Mouse (Mus musculus): ENCODE results near the gene Robo3. TPM values are rescaled to one million over a fixed set of nuclear protein-coding genes. Genes with fewer than 3 reads are reported as not detected.

The Robo3 gene
- polyA plus RNA-seq, 1 experiment, result 1.9 TPM

DNA sequence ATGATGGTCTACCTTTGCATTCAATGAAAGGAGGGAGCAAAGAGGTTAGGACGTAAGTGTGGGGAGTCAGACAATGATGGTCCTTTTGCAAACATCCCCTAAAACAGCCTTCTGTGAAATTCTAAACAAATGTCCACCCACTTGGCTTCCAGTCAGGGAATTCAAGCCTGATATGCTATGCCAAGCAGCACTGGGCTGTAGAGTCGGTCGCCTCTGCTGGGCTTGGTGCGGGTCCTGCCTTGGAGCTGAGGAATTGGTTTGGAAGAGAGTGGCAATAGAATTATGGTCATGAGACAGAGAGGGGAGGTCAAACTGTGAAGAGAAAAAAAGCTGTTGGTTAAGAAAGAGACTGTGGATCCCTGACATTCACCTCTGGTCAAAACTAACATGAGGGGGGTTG lies 20.3 kb upstream of the Robo3 start:
- Histone ChIP-seq H3K36me3 (ENCODE audit: control insufficient read depth, insufficient read depth, low read length) (no peaks in the 10 kb centered on the region), H3K27ac (ENCODE audit: insufficient read depth, low read depth, low read length) (no peak overlapping the region), H3K27me3 (ENCODE audit: control insufficient read depth, insufficient read depth, low read length) (peaks cover 41% of the 10 kb centered on the region), H3K4me3 (ENCODE audit: low read depth, low read length) (no peak overlapping the region), H3K4me1 (ENCODE audit: control insufficient read depth, insufficient read depth, insufficient read length, low read length) (no peaks in the 10 kb centered on the region)
- 49% methylated on average over 4 of the region's 4 CpGs for WGBS
- TF ChIP-seq POLR2A (IDR thresholded peaks at IDR 0.05; ENCODE audit: low read depth, low read length) (no peak), CTCF (IDR thresholded peaks at IDR 0.05; ENCODE audit: extremely low read depth, insufficient read length, insufficient replicate concordance, low read depth, low read length) (no peak)

DNA sequence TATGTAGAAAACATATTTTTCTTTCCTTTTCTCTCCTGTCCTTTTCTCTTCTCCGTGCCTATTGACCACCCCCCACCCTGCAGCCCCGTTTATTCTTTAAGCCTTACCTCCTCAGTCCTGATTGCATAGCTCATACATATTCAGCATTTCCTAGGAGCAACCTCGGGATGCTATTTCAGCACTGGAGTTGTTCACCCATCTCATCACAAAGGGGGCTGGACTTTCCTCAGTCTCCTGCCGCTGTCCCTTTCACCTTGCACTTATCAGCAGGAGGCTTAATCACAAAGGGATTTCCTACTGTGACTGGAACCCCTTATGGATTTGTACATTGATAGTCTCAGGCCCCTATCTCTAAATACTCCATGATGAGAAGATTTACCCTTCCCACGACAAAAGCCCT lies 19.4 kb upstream of the Robo3 start:
- no peak overlapping the region for H3K4me3 ChIP-seq (ENCODE audit: low read depth, low read length)
- H3K36me3 ChIP-seq (ENCODE audit: control insufficient read depth, insufficient read depth, low read length), result no peaks in the 10 kb centered on the region
- 2% methylated on average over 5 of the region's 5 CpGs for WGBS
- peaks cover 33% of the 10 kb centered on the region for H3K27me3 ChIP-seq (ENCODE audit: control insufficient read depth, insufficient read depth, low read length)
- no peaks in the 10 kb centered on the region for H3K4me1 ChIP-seq (ENCODE audit: control insufficient read depth, insufficient read depth, insufficient read length, low read length)
- no peak overlapping the region for H3K27ac ChIP-seq (ENCODE audit: insufficient read depth, low read depth, low read length)
- TF ChIP-seq CTCF (IDR thresholded peaks at IDR 0.05; ENCODE audit: extremely low read depth, insufficient read length, insufficient replicate concordance, low read depth, low read length) (no peak), POLR2A (IDR thresholded peaks at IDR 0.05; ENCODE audit: low read depth, low read length) (no peak)

DNA sequence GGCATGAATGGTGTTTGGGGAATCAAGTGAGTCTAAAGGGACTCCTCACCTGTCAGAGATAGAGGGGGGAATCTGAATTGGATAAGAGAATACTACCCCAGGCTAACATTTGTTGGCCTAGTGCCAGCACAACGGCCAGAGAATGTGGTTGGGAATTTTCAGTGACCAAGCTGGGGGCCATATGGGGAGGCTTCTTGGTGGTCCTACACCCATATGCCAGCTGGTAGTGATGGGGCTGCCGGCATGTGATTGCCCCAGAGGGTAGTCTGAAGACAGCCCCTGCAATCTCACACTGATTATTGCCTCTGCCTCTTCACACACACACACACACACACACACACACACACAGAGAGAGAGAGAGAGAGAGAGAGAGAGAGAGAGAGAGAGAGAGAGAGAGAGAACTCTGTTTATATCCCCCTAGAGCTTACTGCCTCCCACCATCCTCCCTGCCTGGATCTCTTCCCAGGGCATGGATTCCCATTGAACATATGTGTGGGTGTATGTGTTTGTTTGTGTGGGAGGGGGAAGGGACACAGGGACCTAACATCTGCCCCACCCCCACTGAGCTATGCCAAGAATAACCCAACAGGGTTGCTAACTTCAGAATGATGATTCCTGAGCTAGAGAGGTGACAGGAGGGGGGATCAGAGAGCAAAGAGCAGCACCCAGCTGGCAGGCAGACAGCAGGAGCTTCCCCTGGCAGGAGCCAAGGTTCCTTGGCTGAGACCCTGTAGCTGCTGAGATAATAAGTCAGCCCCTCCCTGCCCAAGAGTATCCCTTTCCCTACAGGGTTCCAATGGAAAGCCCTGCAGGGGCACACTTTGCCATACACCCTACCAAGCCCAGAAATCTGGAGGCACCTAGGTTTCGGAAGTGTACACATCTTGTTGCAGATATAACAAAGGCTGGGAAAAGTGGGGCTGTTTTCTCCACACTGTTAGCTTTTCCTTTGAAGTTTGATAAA lies 5.0 kb upstream of the Robo3 start:
- peaks cover 23% of the 10 kb centered on the region for H3K27me3 ChIP-seq (ENCODE audit: control insufficient read depth, insufficient read depth, low read length)
- no peaks in the 10 kb centered on the region; the same call in 1 of the 2 replicates for H3K4me1 ChIP-seq (ENCODE audit: control insufficient read depth, insufficient read depth, insufficient read length, low read length)
- 56% methylated on average over 3 of the region's 3 CpGs for WGBS
- H3K36me3 ChIP-seq (ENCODE audit: control insufficient read depth, insufficient read depth, low read length), result no peaks in the 10 kb centered on the region
- no peak overlapping the region for H3K27ac ChIP-seq (ENCODE audit: insufficient read depth, low read depth, low read length)
- TF ChIP-seq CTCF (IDR thresholded peaks at IDR 0.05; ENCODE audit: extremely low read depth, insufficient read length, insufficient replicate concordance, low read depth, low read length) (no peak), POLR2A (IDR thresholded peaks at IDR 0.05; ENCODE audit: low read depth, low read length) (no peak)
- no peak overlapping the region for H3K4me3 ChIP-seq (ENCODE audit: low read depth, low read length)

DNA sequence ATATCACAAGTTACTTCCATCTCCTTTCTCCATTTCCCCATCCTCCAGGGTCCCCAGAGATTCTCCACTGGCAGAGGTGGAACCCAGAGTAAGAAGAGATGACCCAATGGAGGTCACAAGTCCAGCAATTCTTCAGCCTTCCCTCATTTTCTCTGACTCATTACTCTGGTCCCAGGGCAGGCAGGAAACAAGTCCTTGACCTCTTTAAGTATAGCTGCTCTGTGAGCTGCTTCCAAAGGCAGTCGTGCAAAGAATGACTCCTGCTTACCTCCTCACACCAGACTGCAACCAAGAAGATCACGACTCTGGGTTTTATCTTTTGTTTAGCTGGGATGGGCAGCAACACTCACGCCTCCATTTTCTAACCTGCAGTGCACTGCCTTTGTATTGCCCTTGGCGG lies 2.6 kb upstream of the Robo3 start:
- WGBS, result 9% methylated on average over 4 of the region's 4 CpGs
- H3K4me3 ChIP-seq (ENCODE audit: low read depth, low read length), result no peak overlapping the region
- no peak overlapping the region for H3K27ac ChIP-seq (ENCODE audit: insufficient read depth, low read depth, low read length)
- peaks cover 3% of the 10 kb centered on the region; the same call in 1 of the 2 replicates for H3K4me1 ChIP-seq (ENCODE audit: control insufficient read depth, insufficient read depth, insufficient read length, low read length)
- TF ChIP-seq POLR2A (IDR thresholded peaks at IDR 0.05; ENCODE audit: low read depth, low read length) (no peak), CTCF (IDR thresholded peaks at IDR 0.05; ENCODE audit: extremely low read depth, insufficient read length, insufficient replicate concordance, low read depth, low read length) (no peak)
- no peaks in the 10 kb centered on the region for H3K36me3 ChIP-seq (ENCODE audit: control insufficient read depth, insufficient read depth, low read length)
- H3K27me3 ChIP-seq (ENCODE audit: control insufficient read depth, insufficient read depth, low read length), result peaks cover 32% of the 10 kb centered on the region

DNA sequence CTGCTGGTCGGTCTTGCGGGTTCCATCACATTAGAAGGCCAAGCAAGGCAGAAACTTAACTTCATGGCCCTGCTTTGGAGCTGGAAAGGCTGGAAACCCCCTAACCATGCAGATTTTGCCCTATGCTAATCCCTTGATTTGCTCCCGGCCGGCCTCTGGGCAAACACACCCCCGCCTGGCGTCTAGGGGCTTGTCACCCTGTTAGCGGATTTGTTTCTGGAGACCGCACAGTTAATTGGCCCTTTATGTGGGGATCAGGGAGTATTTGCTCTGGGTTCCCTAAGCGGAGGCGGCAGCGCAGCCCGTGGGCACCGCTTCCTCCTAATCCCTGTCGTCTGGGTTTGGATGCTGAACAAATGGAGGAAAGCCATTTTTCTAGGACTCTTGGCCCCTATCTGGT lies 1.9 kb upstream of the Robo3 start:
- Histone ChIP-seq H3K36me3 (ENCODE audit: control insufficient read depth, insufficient read depth, low read length) (no peaks in the 10 kb centered on the region), H3K27me3 (ENCODE audit: control insufficient read depth, insufficient read depth, low read length) (peaks cover 32% of the 10 kb centered on the region), H3K4me3 (ENCODE audit: low read depth, low read length) (no peak overlapping the region), H3K27ac (ENCODE audit: insufficient read depth, low read depth, low read length) (no peak overlapping the region), H3K4me1 (ENCODE audit: control insufficient read depth, insufficient read depth, insufficient read length, low read length) (peaks cover 3% of the 10 kb centered on the region; the same call in 1 of the 2 replicates)
- 9% methylated on average over 14 of the region's 14 CpGs for WGBS
- TF ChIP-seq POLR2A (IDR thresholded peaks at IDR 0.05; ENCODE audit: low read depth, low read length) (no peak), CTCF (IDR thresholded peaks at IDR 0.05; ENCODE audit: extremely low read depth, insufficient read length, insufficient replicate concordance, low read depth, low read length) (no peak)

DNA sequence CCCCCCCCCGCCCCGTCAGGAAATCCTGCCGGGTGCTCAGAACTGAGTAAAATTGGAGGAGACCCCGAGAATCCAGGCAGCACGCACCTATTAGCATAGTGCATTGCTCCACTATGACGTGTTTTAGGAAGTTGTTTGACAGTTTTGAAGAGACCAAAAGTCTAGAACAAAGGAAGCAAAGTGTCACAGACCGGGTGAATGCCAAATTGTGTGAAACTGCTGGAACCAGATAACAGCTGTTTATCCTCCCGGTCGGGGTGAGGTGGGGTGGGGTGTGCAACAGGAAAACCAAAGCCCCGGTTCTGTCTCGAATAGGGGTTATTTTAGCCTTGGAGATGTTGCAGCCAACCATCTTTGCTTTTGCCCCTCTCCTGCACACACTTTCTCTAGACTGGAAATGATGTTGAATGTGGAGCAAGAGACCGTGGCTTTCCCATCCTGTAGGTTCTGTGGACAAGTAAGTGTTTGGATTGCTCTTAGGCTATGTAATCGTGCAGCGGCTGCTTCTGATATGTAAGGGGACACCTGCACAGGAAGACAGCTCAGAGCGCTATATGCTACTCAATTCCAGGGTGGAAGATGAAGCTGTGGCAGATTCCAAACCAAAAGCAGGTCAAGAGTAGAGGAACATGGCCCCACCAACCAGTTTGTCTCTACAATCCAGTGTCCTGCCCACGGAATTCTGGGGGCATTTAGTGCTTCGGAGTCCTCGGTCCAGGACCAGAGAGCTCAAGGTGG lies 946 bp upstream of the Robo3 start:
- WGBS, result 4% methylated on average over 18 of the region's 18 CpGs
- H3K27me3 ChIP-seq (ENCODE audit: control insufficient read depth, insufficient read depth, low read length), result peaks cover 38% of the 10 kb centered on the region
- no peak overlapping the region for H3K27ac ChIP-seq (ENCODE audit: insufficient read depth, low read depth, low read length)
- no peaks in the 10 kb centered on the region for H3K36me3 ChIP-seq (ENCODE audit: control insufficient read depth, insufficient read depth, low read length)
- peaks cover 6% of the 10 kb centered on the region; the same call in 1 of the 2 replicates for H3K4me1 ChIP-seq (ENCODE audit: control insufficient read depth, insufficient read depth, insufficient read length, low read length)
- TF ChIP-seq POLR2A (IDR thresholded peaks at IDR 0.05; ENCODE audit: low read depth, low read length) (no peak), CTCF (IDR thresholded peaks at IDR 0.05; ENCODE audit: extremely low read depth, insufficient read length, insufficient replicate concordance, low read depth, low read length) (no peak)
- no peak overlapping the region for H3K4me3 ChIP-seq (ENCODE audit: low read depth, low read length)
